Mouse (Mus musculus) intestine, embryonic 15.5 days (tissue): ENCODE measurements around the gene Toe1. TPM values are rescaled to one million over a fixed set of nuclear protein-coding genes. Genes with fewer than 3 reads are reported as not detected.

Experiments
- polyA plus RNA-seq: library from polyadenylated mRNA; unstranded; fragments of >200 nt; fragmentation: Nextera tagmentation; extraction: Ambion mirVana; gene quantifications from 2 replicates; pipeline ENCODE4 v1.2.1, GENCODE M21; 2015

Gene Toe1
- polyA plus RNA-seq, 1 experiment from 2014 or later, result 28.8 TPM

Other genes starting within 250 kb of the Toe1 start
- 30.7 and 33.0 TPM in 2 replicates for gene Gpbp1l1, start 250.0 kb downstream of the Toe1 start, polyA plus RNA-seq
- 4.1 and 4.8 TPM in 2 replicates for gene Ccdc17, start 211.0 kb downstream of the Toe1 start, polyA plus RNA-seq
- gene Nasp, start 179.7 kb downstream of the Toe1 start, polyA plus RNA-seq, result 110 and 118 TPM in 2 replicates
- 772 and 821 TPM in 2 replicates for gene Akr1a1, start 156.0 kb downstream of the Toe1 start, polyA plus RNA-seq
- 1,436 and 1,568 TPM in 2 replicates for gene Prdx1, start 122.1 kb downstream of the Toe1 start, polyA plus RNA-seq
- gene Mmachc, start 99.2 kb downstream of the Toe1 start, polyA plus RNA-seq, result 23.0 and 24.6 TPM in 2 replicates
- gene Ccdc163, start 99.1 kb downstream of the Toe1 start, polyA plus RNA-seq, result 25.2 and 26.4 TPM in 2 replicates
- gene Tesk2, start 86.7 kb downstream of the Toe1 start, polyA plus RNA-seq, result 8.1 and 8.7 TPM in 2 replicates
- gene Mutyh, start 83 bp upstream of the Toe1 start, polyA plus RNA-seq, result 10.3 and 10.9 TPM in 2 replicates
- 1.4 and 2.2 TPM in 2 replicates for gene Hpdl, start 14.1 kb upstream of the Toe1 start, polyA plus RNA-seq
- 1.1 and 1.2 TPM in 2 replicates for gene Zswim5, start 69.7 kb upstream of the Toe1 start, polyA plus RNA-seq
- 68.7 and 75.4 TPM in 2 replicates for gene Urod, start 186.8 kb upstream of the Toe1 start, polyA plus RNA-seq
- gene Hectd3, start 187.7 kb upstream of the Toe1 start, polyA plus RNA-seq, result 12.6 TPM in 2 replicates
- 32.2 and 37.7 TPM in 2 replicates for gene Eif2b3, start 211.8 kb upstream of the Toe1 start, polyA plus RNA-seq